Mouse (Mus musculus): ENCODE data around the gene Mettl7a1.
"Not testable (repeated sequence)": the region's sequence is repeated elsewhere in the genome, so short reads cannot be mapped to it uniquely, and the experiment has no call there.

The Mettl7a1 gene

DNA sequence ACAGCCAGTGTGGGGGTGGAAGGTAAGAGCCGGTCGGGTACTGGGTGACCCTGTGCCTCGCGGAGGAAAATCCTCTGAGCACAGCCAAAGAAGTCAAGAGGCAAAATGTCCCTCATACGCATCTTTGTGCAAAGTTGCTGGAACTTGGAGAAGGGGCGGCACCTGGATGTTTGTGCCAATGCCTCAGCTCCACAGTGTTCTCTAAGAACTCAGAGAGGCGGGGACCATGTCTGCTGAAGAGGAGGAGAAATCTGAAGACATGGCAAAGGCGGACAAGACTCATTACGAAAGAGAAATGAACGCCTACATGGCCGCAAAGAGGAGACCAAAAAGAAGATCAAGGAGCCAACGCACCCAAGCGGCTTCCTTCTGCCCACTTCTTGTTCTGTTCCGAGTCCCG, 2.4 kb upstream of the Mettl7a1 start:
- DNase-seq, result no peak

DNA sequence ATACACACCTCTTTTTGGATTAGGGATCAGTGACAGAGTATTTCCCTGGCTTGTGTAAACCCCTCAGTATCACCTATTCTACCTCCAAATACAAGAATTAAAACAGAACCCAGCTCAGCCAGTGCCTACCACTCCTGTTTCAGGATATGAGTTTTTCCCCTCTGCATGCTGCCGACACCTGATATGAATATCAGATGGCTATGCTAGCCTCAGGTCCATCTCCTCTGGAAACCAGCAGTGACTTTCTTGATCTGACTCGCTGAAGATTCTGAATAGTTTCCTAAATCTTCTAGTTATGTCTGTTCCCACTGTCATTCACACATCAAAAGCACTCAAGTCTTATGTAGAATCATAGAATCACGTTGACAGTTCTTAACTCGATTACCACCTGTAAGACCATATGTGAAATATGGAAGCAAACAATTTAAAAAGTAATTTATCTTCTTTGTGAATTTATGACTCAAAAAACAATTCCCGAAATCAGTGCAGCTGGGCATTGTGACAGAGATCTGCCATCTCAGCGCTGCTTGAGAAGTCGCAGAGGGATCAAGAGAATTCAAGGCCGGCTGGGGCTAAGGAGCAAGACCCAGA, 417 bp upstream of the Mettl7a1 start:
- no peak for DNase-seq

DNA sequence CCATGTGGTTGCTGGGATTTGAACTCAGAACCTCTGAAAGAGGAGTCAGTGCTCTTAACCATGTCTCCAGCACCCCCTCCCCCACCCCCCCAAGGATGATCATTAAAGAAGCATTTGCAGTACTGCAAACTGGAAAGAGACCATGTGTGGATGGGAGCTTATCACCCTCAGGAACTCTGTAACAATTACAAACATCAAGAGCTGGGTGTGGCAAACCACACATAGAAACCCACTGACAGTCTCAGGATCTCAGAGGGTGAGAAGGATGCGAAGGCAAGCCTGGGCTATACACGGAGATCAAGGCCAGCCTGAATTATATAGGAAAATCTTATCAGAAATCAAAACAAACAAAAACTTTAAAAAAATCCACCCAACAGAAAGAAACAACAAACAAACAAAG, 2.3 kb downstream of the Mettl7a1 start:
- no peak for DNase-seq

DNA sequence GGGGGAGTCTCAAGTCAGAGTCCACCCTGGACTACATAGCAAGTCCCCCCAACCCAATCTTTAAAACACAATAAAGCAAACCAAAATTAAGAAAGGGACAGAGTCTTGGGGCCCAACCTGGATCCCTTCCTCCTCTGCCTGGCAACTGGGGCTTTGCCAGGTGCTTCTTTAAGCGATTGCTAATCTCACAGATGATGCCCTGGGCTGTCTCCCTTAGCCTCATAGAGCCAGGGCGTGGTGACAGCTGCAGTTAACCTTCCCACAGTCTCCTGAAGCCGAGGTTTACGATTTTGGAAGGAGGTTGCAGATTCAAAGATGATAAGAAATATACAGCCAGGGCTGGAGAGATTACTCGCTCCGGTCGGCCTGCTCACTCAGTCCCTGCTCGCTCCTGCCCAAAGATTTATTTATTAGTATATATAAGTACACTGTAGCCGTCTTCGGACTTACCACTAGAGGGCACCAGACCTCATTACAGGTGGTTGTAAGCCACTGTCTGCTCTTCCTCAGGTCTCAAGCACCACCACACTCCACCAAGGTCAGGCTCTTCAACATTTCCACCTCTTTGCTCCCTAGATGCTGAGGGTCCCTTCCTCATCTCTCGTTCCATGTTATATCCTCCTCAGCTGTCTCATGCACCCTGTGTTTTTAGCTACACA, 3.6 kb downstream of the Mettl7a1 start:
- not testable (repeated sequence) for DNase-seq

DNA sequence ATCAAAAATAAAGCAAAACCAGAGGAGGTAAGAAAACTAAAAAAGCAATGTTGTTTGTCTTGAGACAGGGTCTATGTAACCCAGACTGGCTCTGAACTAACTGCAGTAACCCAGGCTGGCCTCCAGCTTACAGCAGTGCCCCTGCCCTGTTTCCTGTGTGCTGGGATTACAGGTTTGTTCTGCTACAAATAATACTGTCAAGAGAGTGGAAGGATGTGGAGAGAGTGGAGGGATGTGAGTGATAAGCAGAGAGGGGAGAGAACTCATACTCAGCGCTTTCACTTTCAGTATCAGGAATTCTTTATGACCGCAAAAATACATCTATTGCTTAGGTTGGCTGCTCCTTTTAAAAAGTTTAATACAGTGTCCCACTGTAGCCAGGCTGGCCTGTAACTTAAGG, 8.4 kb downstream of the Mettl7a1 start:
- no peak for DNase-seq

DNA sequence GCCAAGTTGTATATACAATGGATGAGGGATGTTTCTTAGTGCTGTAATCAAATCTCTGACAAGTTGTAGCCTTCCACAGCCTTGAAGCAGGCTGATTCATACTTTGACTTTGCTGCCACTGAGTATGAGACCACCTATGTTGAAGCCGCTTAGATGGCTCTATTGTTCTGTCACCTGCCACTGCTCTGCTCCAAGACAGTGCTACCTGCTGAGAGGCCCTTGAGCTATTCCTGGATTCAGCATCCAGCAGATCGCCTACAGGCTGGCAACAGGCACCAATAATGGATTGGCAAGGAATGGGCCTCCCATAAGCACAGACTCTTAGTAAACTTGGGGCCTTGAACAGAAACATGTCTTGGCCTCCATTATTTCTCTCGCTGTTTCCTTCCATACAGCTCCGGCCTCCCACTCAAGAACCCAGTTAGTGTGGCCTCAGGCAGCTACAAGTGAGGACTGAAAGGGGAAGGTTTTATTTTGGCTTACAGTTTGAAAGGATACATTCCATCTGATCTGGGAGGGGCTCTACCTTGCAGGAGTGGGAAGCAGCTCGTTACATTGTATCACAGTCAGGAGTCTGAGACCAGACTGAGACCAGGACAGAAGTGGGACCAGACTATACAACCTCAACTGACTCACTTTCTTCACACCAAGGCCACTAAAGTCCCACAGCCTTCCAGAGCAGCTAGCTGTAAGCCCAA, 10.7 kb downstream of the Mettl7a1 start:
- DNase-seq, result no peak

DNA sequence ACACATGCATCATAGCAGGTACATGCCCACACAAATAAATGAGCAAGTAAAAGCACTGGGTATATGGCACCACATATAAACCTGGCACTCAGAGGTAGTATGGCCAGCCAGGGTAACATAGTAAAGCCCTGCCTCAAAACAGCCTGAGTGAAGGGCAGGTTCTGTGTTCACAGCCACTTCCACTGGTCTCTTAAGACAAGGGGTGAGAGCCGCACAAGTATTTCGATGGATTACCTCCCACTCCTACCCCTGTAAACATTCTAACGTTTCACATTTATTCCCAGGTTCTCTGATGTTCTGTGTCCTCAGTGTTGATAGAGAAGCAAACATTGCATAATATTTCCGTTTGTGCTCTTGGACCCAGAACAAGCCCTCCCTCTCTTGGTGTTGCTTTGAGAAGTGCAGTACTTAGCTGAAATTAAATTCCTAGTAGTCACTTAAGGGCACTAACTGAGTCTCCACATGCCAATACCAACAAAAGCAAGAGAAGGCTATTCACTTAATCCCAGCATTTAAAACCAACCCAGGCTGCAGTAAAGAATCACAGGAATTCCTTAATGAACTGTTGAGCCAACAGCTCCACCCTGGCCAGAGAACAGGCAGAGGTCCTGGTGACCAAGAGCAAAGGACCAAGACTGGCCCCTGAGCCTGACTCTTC, 14.2 kb downstream of the Mettl7a1 start:
- not testable (repeated sequence) for DNase-seq

DNA sequence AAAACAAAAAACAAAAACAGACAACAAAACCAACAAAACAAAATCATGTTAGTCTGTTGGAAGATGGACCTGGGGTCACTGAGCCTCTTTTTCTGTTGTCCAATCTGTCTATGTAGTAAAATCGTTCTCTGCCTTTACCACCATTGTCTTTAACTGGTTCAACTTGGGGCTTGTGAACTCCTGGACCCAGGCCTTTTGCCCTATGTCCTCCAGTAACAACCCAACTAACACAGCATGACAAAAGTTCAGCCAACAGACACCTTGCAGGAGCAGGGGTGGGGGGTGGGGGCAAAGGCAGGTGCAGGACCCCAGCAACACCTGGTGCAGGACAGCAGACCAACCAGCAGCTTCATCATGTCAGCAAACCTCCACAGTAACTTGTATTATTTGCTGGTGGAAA, 15.9 kb downstream of the Mettl7a1 start:
- no peak for DNase-seq

DNA sequence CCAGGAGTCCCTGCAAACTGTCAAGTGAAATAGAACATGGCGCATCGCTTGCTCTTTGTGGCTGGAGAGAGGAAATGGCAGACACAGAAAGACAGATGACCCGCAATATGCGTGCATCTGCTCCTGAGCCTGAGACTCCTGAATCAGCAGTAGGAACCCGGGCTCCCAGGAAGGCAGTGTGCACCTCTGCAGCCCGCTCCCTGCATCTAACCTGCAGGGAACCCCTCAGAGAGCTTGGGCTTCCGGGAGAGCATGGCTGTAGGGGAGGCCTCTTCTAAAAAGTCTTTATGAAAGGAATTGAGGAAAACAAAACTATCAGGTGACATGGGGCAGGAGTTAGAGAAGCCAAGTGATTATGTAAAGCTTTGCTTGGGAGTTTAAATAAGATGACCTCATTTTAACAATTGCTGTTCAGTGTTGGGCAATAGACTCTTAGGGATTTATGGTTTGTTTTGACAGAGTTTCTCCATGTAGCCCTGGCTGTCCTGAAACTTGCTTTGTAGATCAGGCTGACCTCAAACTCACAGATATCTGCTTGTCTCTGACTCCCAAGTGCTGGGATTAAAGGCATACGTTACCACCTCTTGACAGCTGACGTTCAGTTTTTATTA, 16.5 kb downstream of the Mettl7a1 start:
- DNase-seq, result no peak

DNA sequence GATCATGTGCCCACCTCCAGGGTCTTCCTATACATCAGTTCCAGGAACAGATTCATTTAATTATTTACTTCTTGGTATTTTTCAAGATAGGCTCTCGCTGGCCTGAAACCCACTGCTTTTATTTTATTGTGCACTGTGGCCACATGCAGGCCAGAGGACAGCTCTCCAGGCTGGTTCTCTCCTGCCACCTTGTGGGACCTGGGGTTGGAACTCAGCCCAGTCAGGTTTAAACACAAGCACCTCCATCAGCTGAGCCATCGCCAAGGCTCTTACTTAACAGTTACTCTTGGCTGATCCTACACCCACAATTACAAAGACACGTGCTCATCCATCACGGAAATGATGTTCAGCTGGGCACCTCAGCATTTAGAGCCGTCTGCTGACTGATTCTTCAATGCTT, 17.2 kb downstream of the Mettl7a1 start:
- no peak for DNase-seq

DNA sequence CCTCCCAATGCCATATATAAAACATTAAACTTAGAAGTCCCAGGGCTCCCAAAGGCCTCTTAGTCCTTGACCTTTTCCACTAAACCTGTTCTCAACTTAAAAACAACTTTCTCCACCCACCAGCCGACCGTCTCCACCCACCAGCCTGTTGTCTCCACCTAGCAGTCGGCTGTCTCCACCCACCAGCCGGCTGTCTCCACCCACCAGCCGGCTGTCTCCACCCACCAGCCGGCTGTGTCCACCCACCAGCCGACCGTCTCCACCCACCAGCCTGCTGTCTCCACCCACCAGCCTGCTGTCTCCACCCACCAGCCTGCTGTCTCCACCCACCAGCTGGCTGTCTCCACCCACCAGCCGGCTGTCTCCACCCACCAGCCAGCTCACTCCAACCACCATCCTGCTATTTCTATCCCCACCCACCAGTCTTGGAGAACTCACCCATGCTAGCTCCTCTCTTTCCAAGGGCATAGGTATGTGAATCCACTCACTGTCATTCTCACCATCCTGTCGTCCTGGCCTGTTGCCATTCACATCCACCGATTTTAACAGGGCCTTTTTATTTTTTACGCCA, 20.2 kb downstream of the Mettl7a1 start:
- peak; percentile 14 for DNase-seq

DNA sequence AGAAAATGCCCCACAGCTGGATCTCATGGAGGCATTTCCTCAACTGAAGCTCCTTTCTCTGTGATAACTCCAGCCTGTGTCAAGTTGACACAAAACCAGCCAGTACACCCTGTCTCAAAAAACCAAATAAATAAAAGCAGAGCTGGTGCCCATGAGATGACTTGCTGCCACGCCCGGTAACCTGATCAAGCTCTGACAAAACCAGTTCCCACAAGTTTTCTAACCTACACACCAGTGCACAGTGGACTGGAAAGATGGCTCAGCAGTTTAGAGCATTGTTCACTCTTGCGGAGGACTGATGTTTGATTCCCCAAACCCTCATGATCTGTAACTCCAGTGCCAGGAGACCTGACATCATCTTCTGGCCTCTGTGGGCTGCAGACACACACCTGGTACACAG, 21.3 kb downstream of the Mettl7a1 start:
- DNase-seq, result no peak

DNA sequence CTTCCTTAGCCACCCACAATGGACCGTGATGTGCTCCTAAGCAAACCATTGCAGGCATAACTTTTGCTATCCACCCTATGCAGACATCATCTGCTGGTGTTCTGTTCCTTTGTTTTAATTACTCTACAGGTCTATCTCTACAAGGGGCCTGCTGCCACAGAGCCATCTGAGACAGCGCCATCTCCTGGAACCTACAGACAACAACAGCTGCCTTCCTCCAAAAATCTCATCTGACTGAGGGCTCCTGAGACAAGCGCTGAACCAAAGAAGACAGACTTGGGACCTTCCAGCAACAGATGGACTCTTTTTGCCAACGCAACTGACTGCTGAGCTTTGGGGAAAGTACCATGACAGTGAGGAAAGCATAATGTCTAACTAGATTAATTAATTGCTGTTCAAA, 24.1 kb downstream of the Mettl7a1 start:
- DNase-seq, result not testable (repeated sequence)

DNA sequence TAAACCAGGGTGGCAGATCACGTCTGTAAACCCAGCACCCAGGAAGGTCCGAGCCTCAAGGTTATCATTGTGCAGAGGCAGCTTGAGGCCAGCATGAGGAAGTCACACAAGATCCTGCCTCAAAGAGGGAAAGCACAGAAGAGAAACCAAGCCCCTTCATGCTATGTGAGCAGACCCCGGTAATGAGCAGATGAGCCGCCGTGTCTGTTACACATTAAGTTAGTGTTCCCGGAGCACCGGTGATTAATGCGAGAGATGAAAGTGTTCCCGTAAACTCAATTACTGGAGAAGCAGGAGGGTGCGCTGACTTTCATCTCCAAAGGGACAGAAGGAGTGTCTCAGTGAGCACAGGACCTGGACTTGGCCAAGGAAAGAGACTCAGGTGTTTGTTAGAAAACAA, 25.4 kb downstream of the Mettl7a1 start:
- not testable (repeated sequence) for DNase-seq

DNA sequence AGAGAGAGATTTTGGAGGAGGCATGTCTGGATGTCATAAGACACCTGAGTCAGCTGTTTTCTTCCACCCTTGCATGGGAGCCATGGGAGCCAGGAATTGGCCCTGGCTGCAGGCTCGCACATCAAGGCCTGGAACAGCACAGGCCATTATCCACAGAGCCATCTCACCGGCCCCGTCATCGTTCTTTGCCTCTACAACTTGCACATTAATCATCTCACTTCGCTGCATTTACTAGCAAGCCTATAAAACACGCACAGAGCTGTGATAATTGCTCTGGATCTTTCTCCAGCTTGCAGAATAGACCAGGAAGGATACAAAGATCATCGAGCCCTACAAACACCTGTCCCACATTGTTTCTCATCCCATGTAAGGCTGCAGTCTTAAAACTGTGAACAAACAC, 26.8 kb downstream of the Mettl7a1 start:
- DNase-seq, result no peak

DNA sequence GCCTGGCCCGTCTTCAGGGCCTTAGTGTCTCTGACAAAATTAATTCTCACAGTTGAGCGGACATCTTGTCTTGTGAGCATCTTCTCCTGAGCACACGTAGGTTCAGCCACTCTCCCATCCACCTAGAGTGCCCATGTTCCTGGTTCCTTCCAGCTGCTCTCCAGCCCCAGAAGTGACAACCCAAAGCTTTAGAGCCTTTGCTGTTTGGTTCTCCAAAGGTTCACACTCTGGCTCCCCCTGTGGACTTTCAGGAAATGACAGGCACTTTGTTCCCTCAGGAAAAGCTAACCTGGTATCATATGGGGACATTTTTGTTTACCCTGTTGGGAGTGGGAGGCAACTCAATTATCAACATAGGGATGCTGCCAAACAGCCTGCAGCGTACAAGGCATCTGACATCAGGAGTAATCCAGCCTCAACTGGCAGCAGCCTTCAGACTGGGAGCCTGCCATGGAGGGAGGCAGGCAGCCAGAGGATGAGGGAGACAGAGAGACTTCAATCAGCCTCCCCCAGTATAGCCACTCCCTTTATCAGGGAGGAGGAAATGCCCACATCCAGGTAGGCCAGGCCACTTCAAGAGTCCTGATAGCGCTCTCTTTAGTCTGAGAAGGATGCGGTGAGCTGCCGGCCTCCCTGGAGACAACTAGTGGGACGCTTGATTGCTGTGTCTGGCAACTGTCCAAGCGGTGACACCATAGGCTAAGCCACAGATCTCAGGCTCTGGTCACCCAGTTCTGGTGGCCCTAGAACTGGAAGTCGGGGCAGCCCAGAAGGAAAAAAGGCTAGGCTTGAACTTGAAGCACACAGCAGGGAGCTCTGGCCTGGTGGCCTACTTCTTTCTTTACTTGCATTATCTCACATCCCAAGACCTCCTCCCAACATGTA, 28.4 kb downstream of the Mettl7a1 start:
- not testable (repeated sequence) for DNase-seq

DNA sequence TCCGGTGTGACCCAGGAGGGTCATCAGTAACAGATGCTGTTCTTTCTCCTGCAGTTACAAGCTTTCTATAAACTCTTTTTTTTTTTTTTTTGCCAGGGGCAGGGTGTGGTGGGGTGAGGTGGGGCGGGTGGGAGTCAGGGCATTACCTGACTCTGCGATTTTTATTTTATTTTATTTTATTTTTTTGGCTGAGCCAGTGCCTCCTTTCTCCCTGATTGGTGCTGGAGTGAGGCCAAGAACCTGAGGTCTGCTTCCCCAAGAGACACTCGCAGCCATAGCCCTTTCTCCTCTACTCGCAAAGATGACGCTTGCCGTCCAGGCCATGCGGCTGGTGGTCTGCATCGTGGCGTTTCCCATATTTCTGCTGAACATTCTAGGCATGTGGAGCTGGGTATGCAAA, 30.7 kb downstream of the Mettl7a1 start, which contains the start of gene Mettl7a3:
Mettl7a3 (plus strand) TSS at position 301 of the 400 bp plus-strand sequence.
- DNase-seq, result no peak

DNA sequence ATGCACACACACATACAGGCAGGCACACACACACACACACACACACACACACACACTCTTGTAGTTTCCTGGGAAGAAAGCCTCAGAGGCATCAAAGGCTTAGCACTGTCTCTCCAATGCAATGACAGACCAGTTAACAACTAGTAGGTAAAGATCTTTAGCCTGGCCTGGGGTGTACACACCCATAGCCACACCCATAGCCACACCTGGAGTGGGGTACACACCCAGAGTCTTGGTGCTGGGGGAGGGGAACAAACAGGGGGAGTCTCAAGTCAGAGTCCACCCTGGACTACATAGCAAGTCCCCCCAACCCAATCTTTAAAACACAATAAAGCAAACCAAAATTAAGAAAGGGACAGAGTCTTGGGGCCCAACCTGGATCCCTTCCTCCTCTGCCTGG, 33.4 kb downstream of the Mettl7a1 start:
- not testable (repeated sequence) for DNase-seq

DNA sequence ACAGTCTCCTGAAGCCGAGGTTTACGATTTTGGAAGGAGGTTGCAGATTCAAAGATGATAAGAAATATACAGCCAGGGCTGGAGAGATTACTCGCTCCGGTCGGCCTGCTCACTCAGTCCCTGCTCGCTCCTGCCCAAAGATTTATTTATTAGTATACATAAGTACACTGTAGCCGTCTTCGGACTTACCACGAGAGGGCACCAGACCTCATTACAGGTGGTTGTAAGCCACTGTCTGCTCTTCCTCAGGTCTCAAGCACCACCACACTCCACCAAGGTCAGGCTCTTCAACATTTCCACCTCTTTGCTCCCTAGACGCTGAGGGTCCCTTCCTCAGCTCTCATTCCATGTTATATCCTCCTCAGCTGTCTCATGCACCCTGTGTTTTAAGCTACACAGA, 33.9 kb downstream of the Mettl7a1 start:
- peak; percentile 37 for DNase-seq

DNA sequence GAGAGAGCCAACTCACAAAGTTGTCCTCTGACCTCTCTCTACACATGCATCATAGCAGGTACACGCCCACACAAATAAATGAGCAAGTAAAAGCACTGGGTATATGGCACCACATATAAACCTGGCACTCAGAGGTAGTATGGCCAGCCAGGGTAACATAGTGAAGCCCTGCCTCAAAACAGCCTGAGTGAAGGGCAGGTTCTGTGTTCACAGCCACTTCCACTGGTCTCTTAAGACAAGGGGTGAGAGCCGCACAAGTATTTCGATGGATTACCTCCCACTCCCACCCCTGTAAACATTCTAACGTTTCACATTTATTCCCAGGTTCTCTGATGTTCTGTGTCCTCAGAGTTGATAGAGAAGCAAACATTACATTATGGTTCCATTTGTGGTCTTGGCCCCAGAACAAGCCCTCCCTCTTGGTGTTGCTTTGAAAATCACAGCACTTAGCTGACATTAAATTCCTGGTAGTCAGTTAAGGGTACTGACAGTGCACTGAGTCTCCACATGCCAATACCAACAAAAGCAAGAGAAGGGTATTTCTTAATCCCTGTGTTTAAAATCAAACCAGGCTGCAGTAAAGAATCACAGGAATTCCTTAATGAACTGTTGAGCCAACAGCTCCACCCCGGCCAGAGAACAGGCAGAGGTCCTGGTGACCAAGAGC, 37.5 kb downstream of the Mettl7a1 start:
- not testable (repeated sequence) for DNase-seq

DNA sequence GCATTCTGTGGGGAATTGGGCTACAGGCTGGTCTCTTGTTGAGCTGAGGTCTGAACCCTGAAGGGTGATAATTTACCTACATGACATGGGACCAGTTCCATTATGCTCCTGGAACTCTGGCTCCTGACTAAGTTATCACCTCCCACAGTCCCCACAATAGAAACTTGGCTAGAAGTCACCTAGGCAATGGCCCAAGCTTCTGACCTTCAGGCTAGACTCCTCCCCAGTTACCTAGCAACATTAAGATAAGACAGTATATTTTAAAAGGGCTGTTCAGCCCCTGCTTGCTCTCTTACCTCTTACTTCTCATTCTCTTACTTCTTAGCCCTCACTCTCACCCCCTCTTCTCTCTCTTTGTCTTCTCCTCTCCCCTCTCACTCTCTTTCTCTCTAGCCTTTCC, 41.5 kb downstream of the Mettl7a1 start:
- DNase-seq, result no peak
